Mouse (Mus musculus) forebrain, embryonic 13.5 days (tissue): ENCODE data around the gene Zbp1. TPM values are rescaled to one million over a fixed set of nuclear protein-coding genes. Genes with fewer than 3 reads are reported as not detected.
A peak's percentile ranks its signal among the peaks of the same experiment; 100 is the strongest.

Experiments
- ATAC-seq: fragments of 200-750 bp; cut with Nextera tagmentation; 2 replicates; pipeline ENCODE4 v1.8.0; 2017
- H3K27ac ChIP-seq: fragments of 300-500 bp; sonication (generic); 2 replicates; pipeline ENCODE4 v1.5.1; 2015; ENCODE audit warnings: inconsistent platforms, mild to moderate bottlenecking, moderate library complexity
- H3K27me3 ChIP-seq: fragments of 300-500 bp; sonication (generic); 2 replicates; pipeline ENCODE4 v1.6.1; 2015; ENCODE audit warnings: mild to moderate bottlenecking, inconsistent platforms
- H3K36me3 ChIP-seq: fragments of 300-500 bp; sonication (generic); 2 replicates; pipeline ENCODE4 v1.6.1; 2015; ENCODE audit warnings: mild to moderate bottlenecking, inconsistent platforms; ENCODE audit not compliant: poor library complexity, severe bottlenecking
- H3K4me1 ChIP-seq: fragments of 300-500 bp; sonication (generic); 2 replicates; pipeline ENCODE4 v1.6.1; 2015; ENCODE audit warnings: inconsistent platforms
- H3K4me2 ChIP-seq: fragments of 300-500 bp; sonication (generic); 2 replicates; pipeline ENCODE4 v1.6.1; 2015; ENCODE audit warnings: inconsistent platforms, mild to moderate bottlenecking, moderate library complexity
- H3K4me3 ChIP-seq: fragments of 300-500 bp; sonication (generic); 2 replicates; pipeline ENCODE4 v1.5.1; 2015; ENCODE audit warnings: mild to moderate bottlenecking, inconsistent platforms
- H3K9ac ChIP-seq: fragments of 300-500 bp; sonication (generic); 2 replicates; pipeline ENCODE4 v1.6.1; 2015; ENCODE audit warnings: mild to moderate bottlenecking, inconsistent platforms
- H3K9me3 ChIP-seq: fragments of 300-500 bp; sonication (generic); replicated peaks from 2 replicates; pipeline ENCODE4 v1.6.1; 2016; ENCODE audit warnings: inconsistent platforms
- WGBS: fragments of 180-500 bp; shearing (Covaris S2); methylation state at CpG from one replicate; pipeline ENCODE4 v1.1.7; 2015; 5-methylcytosine and 5-hydroxymethylcytosine counted together
- polyA plus RNA-seq: library from polyadenylated mRNA; unstranded; fragments of >200 nt; fragmentation: Nextera tagmentation; extraction: Ambion mirVana; gene quantifications from 2 replicates; pipeline ENCODE4 v1.2.1, GENCODE M21; 2015

Gene Zbp1
- polyA plus RNA-seq, 1 experiment from 2014 or later = not detected

GRCm38 (mm10) chr2:173244108-173244507, 25.4 kb upstream of the Zbp1 start:
- H3K4me3 ChIP-seq = no peak overlapping the region
- no peaks in the 10 kb centered on the region for H3K36me3 ChIP-seq
- WGBS = 81% methylated on average over 3 of the region's 3 CpGs
- H3K27me3 ChIP-seq = no peaks in the 10 kb centered on the region; the same call in 1 of the 2 replicates
- H3K9me3 ChIP-seq = no peaks in the 10 kb centered on the region
- H3K4me2 ChIP-seq = no peak overlapping the region
- peaks cover 84% of the 10 kb centered on the region for H3K4me1 ChIP-seq
- ATAC-seq = no peak
- H3K9ac ChIP-seq = no peak overlapping the region
- H3K27ac ChIP-seq = no peak overlapping the region

GRCm38 (mm10) chr2:173243616-173244015, 24.9 kb upstream of the Zbp1 start:
- no peaks in the 10 kb centered on the region; the same call in 1 of the 2 replicates for H3K27me3 ChIP-seq
- no peaks in the 10 kb centered on the region for H3K9me3 ChIP-seq
- WGBS = 76% methylated on average over 9 of the region's 9 CpGs
- H3K4me2 ChIP-seq = no peak overlapping the region
- no peak for ATAC-seq
- H3K4me1 ChIP-seq = peaks cover 87% of the 10 kb centered on the region
- H3K36me3 ChIP-seq = no peaks in the 10 kb centered on the region
- no peak overlapping the region for H3K4me3 ChIP-seq
- no peak overlapping the region for H3K9ac ChIP-seq
- H3K27ac ChIP-seq = no peak overlapping the region

- H3K9me3 ChIP-seq = no peaks in the 10 kb centered on the region
- H3K4me1 ChIP-seq = peaks cover 88% of the 10 kb centered on the region
- no peak overlapping the region for H3K4me2 ChIP-seq
- no peak overlapping the region for H3K4me3 ChIP-seq
- peak; percentile 54 for ATAC-seq
- no peak overlapping the region; the same call in 1 of the 2 replicates for H3K27ac ChIP-seq
- no peaks in the 10 kb centered on the region for H3K36me3 ChIP-seq
- 10% methylated on average over 12 of the region's 12 CpGs for WGBS
- no peaks in the 10 kb centered on the region; the same call in 1 of the 2 replicates for H3K27me3 ChIP-seq
- no peak overlapping the region for H3K9ac ChIP-seq
These were observed 24.2 kb upstream of the Zbp1 start for GRCm38 (mm10) chr2:173242874-173243273.

- H3K9me3 ChIP-seq = no peaks in the 10 kb centered on the region
- WGBS = 17% methylated on average over 9 of the region's 9 CpGs
- peak overlapping the region; percentile 39; the same call in 1 of the 2 replicates for H3K9ac ChIP-seq
- no peaks in the 10 kb centered on the region; the same call in 1 of the 2 replicates for H3K27me3 ChIP-seq
- peak overlapping the region; percentile 31; the same call in 1 of the 2 replicates for H3K27ac ChIP-seq
- H3K36me3 ChIP-seq = no peaks in the 10 kb centered on the region
- peaks cover 84% of the 10 kb centered on the region for H3K4me1 ChIP-seq
- no peak overlapping the region for H3K4me3 ChIP-seq
- H3K4me2 ChIP-seq = 0 out of 2 replicates have a peak overlapping the region, but pooled peaks have one; percentile 9
- ATAC-seq = no peak
These were observed 22.0 kb upstream of the Zbp1 start for GRCm38 (mm10) chr2:173240738-173241137.

- 0 out of 2 replicates have a peak overlapping the region, but pooled peaks have one; percentile 2 for H3K9ac ChIP-seq
- H3K4me1 ChIP-seq = peaks cover 88% of the 10 kb centered on the region
- H3K27me3 ChIP-seq = no peaks in the 10 kb centered on the region; the same call in 1 of the 2 replicates
- no peak overlapping the region for H3K4me2 ChIP-seq
- H3K27ac ChIP-seq = no peak overlapping the region
- 4% methylated on average over 14 of the region's 14 CpGs for WGBS
- peak; percentile 5; the same call in 1 of the 2 replicates for ATAC-seq
- no peak overlapping the region for H3K4me3 ChIP-seq
- no peaks in the 10 kb centered on the region for H3K9me3 ChIP-seq
- H3K36me3 ChIP-seq = peaks cover 3% of the 10 kb centered on the region; the same call in 1 of the 2 replicates
These were observed 19.8 kb upstream of the Zbp1 start for GRCm38 (mm10) chr2:173238522-173238921.

- Histone ChIP-seq H3K4me2 (peak overlapping the region; percentile 15; the same call in 1 of the 2 replicates), H3K36me3 (peaks cover 31% of the 10 kb centered on the region), H3K27ac (no peak overlapping the region), H3K9ac (no peak overlapping the region), H3K4me3 (no peak overlapping the region), H3K4me1 (peaks cover 70% of the 10 kb centered on the region), H3K27me3 (no peaks in the 10 kb centered on the region; the same call in 1 of the 2 replicates), H3K9me3 (no peaks in the 10 kb centered on the region)
- ATAC-seq = no peak
- WGBS = 52% methylated on average over 8 of the region's 8 CpGs
These were observed 17.0 kb upstream of the Zbp1 start for GRCm38 (mm10) chr2:173235435-173236332.

GRCm38 (mm10) chr2:173232766-173233099, 14.0 kb upstream of the Zbp1 start:
- peaks cover 54% of the 10 kb centered on the region for H3K36me3 ChIP-seq

GRCm38 (mm10) chr2:173232065-173232765, 13.5 kb upstream of the Zbp1 start:
- Histone ChIP-seq H3K9me3 (no peaks in the 10 kb centered on the region), H3K27me3 (no peaks in the 10 kb centered on the region), H3K27ac (no peak overlapping the region), H3K4me2 (no peak overlapping the region), H3K9ac (no peak overlapping the region), H3K4me3 (no peak overlapping the region), H3K36me3 (peaks cover 58% of the 10 kb centered on the region), H3K4me1 (peaks cover 40% of the 10 kb centered on the region)
- ATAC-seq = no peak
- WGBS = 75% methylated on average over 22 of the region's 22 CpGs

More at GRCm38 (mm10) chr2:173232766-173233099, 14.0 kb upstream of the Zbp1 start:
- Histone ChIP-seq H3K9me3 (no peaks in the 10 kb centered on the region), H3K27ac (no peak overlapping the region), H3K4me2 (no peak overlapping the region), H3K4me1 (peaks cover 41% of the 10 kb centered on the region), H3K4me3 (no peak overlapping the region), H3K27me3 (no peaks in the 10 kb centered on the region), H3K9ac (no peak overlapping the region)
- WGBS = 76% methylated on average over 8 of the region's 8 CpGs
- ATAC-seq = no peak

GRCm38 (mm10) chr2:173229578-173230224, 11.0 kb upstream of the Zbp1 start:
- H3K27me3 ChIP-seq = no peaks in the 10 kb centered on the region
- H3K4me1 ChIP-seq = peaks cover 15% of the 10 kb centered on the region; the same call in 1 of the 2 replicates
- peak overlapping the region; percentile 42 for H3K4me2 ChIP-seq
- H3K9ac ChIP-seq = no peak overlapping the region
- peak; percentile 90 for ATAC-seq
- 0 out of 2 replicates have a peak overlapping the region, but pooled peaks have one; percentile 6 for H3K4me3 ChIP-seq
- H3K9me3 ChIP-seq = no peaks in the 10 kb centered on the region
- 2% methylated on average over 10 of the region's 10 CpGs for WGBS
- 0 out of 2 replicates have a peak overlapping the region, but pooled peaks have one; percentile 21 for H3K27ac ChIP-seq
- H3K36me3 ChIP-seq = peaks cover 75% of the 10 kb centered on the region

- Histone ChIP-seq H3K9ac (no peak overlapping the region), H3K27ac (no peak overlapping the region), H3K36me3 (peaks cover 72% of the 10 kb centered on the region), H3K27me3 (no peaks in the 10 kb centered on the region), H3K9me3 (no peaks in the 10 kb centered on the region), H3K4me2 (no peak overlapping the region), H3K4me3 (no peak overlapping the region), H3K4me1 (peaks cover 8% of the 10 kb centered on the region; the same call in 1 of the 2 replicates)
- no peak for ATAC-seq
- 85% methylated on average over 8 of the region's 8 CpGs for WGBS
These were observed 9.8 kb upstream of the Zbp1 start for GRCm38 (mm10) chr2:173228567-173228966.

GRCm38 (mm10) chr2:173226792-173227191, 8.1 kb upstream of the Zbp1 start:
- H3K27ac ChIP-seq = no peak overlapping the region
- no peak overlapping the region for H3K4me2 ChIP-seq
- H3K9me3 ChIP-seq = no peaks in the 10 kb centered on the region

More at GRCm38 (mm10) chr2:173226792-173227191, 8.1 kb upstream of the Zbp1 start:
- 94% methylated on average over 8 of the region's 8 CpGs for WGBS
- Histone ChIP-seq H3K27me3 (no peaks in the 10 kb centered on the region), H3K9ac (no peak overlapping the region), H3K4me1 (no peaks in the 10 kb centered on the region), H3K36me3 (peaks cover 55% of the 10 kb centered on the region), H3K4me3 (no peak overlapping the region)
- ATAC-seq = no peak
